In the genomic region with DNA sequence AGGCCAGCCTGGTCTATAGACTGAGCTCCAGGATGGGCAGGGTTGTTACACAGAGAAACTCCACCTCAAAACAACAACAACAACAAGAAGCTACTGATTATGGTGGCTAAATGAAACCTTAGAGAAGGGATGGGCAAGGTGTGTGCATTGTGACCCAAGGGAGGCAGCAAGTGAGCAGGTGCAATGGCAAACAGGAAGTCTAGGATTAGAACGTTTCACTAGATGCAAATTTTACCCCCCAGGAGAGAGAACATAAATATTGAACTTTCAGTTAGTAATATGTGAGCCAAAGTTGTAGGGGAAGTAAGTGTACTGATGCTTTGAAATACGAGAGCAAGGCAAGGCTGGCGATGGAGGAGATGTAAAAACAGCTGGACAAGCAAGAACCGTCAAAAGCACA, we compare ENCODE assay signal across 23 mouse cellular contexts.
"Had no signal": no experiment of that assay in that cellular context is flagged by ENCODE, and none has a peak within 500 bp of the region (broad histone marks: within the 10 kb centered on the region; RNA-seq: fewer than 3 reads in every experiment).

No protein-coding gene starts in this region.

- H3K36me3 ChIP-seq: intestine, embryonic 15.5 days; kidney, embryonic 15.5 days; limb, embryonic 12.5 days; limb, embryonic 15.5 days; liver, embryonic 12.5 days; liver, embryonic 15.5 days; stomach, embryonic 15.5 days had no signal

- H3K4me3 ChIP-seq: intestine, embryonic 15.5 days; kidney, embryonic 15.5 days; left cerebral cortex, adult 2 months; limb, embryonic 12.5 days; limb, embryonic 15.5 days; liver, embryonic 12.5 days; liver, embryonic 15.5 days; stomach, embryonic 15.5 days had no signal

- H3K27ac ChIP-seq: intestine, embryonic 15.5 days; kidney, embryonic 15.5 days; left cerebral cortex, adult 2 months; limb, embryonic 12.5 days; limb, embryonic 15.5 days; liver, embryonic 12.5 days; liver, embryonic 15.5 days; stomach, embryonic 15.5 days had no signal

- H3K4me2 ChIP-seq: intestine, embryonic 15.5 days; kidney, embryonic 15.5 days; limb, embryonic 12.5 days; limb, embryonic 15.5 days; liver, embryonic 12.5 days; liver, embryonic 15.5 days; midbrain, embryonic 11.5 days; stomach, embryonic 15.5 days had no signal

- DNase-seq: kidney, adult 11 months; kidney, adult 8-10 months; kidney, postnatal 10 days; kidney, postnatal 36 days; layer of hippocampus, postnatal 36 days; left cerebral cortex, postnatal 4 days; lung, adult 2 months; lung, postnatal 14 days; lung, postnatal 4 days; midbrain, embryonic 14.5 days; right cerebral cortex, adult 18-20 months; right cerebral cortex, postnatal 14 days; right cerebral cortex, postnatal 4 days; thymus, postnatal 25 days had no signal

- H3K9me3 ChIP-seq: intestine, embryonic 15.5 days; kidney, embryonic 15.5 days; limb, embryonic 12.5 days; limb, embryonic 15.5 days; liver, embryonic 12.5 days; liver, embryonic 15.5 days; stomach, embryonic 15.5 days had no signal

- H3K27me3 ChIP-seq: intestine, embryonic 15.5 days; kidney, embryonic 15.5 days; limb, embryonic 12.5 days; limb, embryonic 15.5 days; liver, embryonic 15.5 days; stomach, embryonic 15.5 days had no signal

- H3K4me1 ChIP-seq: intestine, embryonic 15.5 days; kidney, embryonic 15.5 days; limb, embryonic 12.5 days; limb, embryonic 15.5 days; liver, embryonic 12.5 days; liver, embryonic 15.5 days; stomach, embryonic 15.5 days had no signal

- H3K9ac ChIP-seq: intestine, embryonic 15.5 days; kidney, embryonic 15.5 days; limb, embryonic 12.5 days; limb, embryonic 15.5 days; liver, embryonic 12.5 days; liver, embryonic 15.5 days; stomach, embryonic 15.5 days had no signal
